Mouse (Mus musculus): ENCODE results near the gene Mdh1.

GRCm38 (mm10) chr11:21540622-21541021 lies 31.5 kb downstream of the Mdh1 start:
- TF ChIP-seq CTCF (IDR thresholded peaks at IDR 0.05; ENCODE audit: low read depth), result no peak
- no peak for TF ChIP-seq EP300 (IDR thresholded peaks at IDR 0.05; ENCODE audit: low read depth)

Data from liver, postnatal 0 days (tissue).